Mouse (Mus musculus) liver, postnatal 0 days (tissue): ENCODE data around the gene Tbc1d24.

ENCODE experiments used
- CTCF ChIP-seq: sonication (generic); IDR thresholded peaks from 2 replicates; pipeline ENCODE4 v1.5.1; 2016; ENCODE audit warnings: antibody characterized with exemption, low read depth
- EP300 ChIP-seq: IDR thresholded peaks from 2 replicates; pipeline ENCODE4 v1.6.1; 2016; ENCODE audit warnings: antibody characterized with exemption, low read depth, mild to moderate bottlenecking

GRCm38 (mm10) chr17:24205284-24205888 lies at the start of gene Tbc1d24:
- TF ChIP-seq EP300, result no peak
- no peak for TF ChIP-seq CTCF
